Mouse (Mus musculus) liver, adult (tissue): ENCODE measurements at regions not wholly inside any gene's neighbourhood (a gene's known extent, or its start where the extent isn't known, plus 50 kb on each side); places are given as distances from the start of the nearest gene placed in this dataset.

Experiments used
- GATA4 ChIP-seq: IDR thresholded peaks from 2 replicates; pipeline ENCODE4 v1.6.1; 2014; ENCODE audit warnings: mild to moderate bottlenecking, low read length; ENCODE audit not compliant: insufficient replicate concordance

- no peak for TF ChIP-seq GATA4
These were observed 92.9 kb downstream of the Zfp365 start for GRCm38 (mm10) chr10:67819534-67819933.

- TF ChIP-seq GATA4, result no peak
These were observed 98.6 kb downstream of the Zfp365 start for GRCm38 (mm10) chr10:67813901-67814300.

- TF ChIP-seq GATA4, result no peak
These were observed 107.3 kb downstream of the Zfp365 start for GRCm38 (mm10) chr10:67805131-67805530.

GRCm38 (mm10) chr10:67804637-67805036, 107.8 kb downstream of the Zfp365 start:
- TF ChIP-seq GATA4, result no peak

- TF ChIP-seq GATA4, result no peak
These were observed 110.3 kb downstream of the Zfp365 start for GRCm38 (mm10) chr10:67802156-67802555.

GRCm38 (mm10) chr10:67801619-67802018, 110.8 kb downstream of the Zfp365 start:
- no peak for TF ChIP-seq GATA4

- no peak for TF ChIP-seq GATA4
These were observed 113.5 kb downstream of the Zfp365 start for GRCm38 (mm10) chr10:67798991-67799390.

- TF ChIP-seq GATA4, result no peak
These were observed 119.3 kb downstream of the Zfp365 start for GRCm38 (mm10) chr10:67793206-67793605.

GRCm38 (mm10) chr10:67789651-67790050, 122.8 kb downstream of the Zfp365 start:
- TF ChIP-seq GATA4, result no peak

GRCm38 (mm10) chr10:67788116-67788515, 124.3 kb downstream of the Zfp365 start:
- no peak for TF ChIP-seq GATA4

- peak; percentile 88; the same call in 1 of the 2 replicates for TF ChIP-seq GATA4
These were observed 126.9 kb downstream of the Zfp365 start for GRCm38 (mm10) chr10:67785563-67785962.

GRCm38 (mm10) chr10:67778341-67778740, 134.1 kb downstream of the Zfp365 start:
- no peak for TF ChIP-seq GATA4

GRCm38 (mm10) chr10:67777721-67778120, 134.7 kb downstream of the Zfp365 start:
- no peak for TF ChIP-seq GATA4

- TF ChIP-seq GATA4, result peak; percentile 41; the same call in 1 of the 2 replicates
These were observed 135.6 kb downstream of the Zfp365 start for GRCm38 (mm10) chr10:67776851-67777250.

- TF ChIP-seq GATA4, result no peak
These were observed 140.7 kb downstream of the Zfp365 start for GRCm38 (mm10) chr10:67771796-67772195.

- no peak for TF ChIP-seq GATA4
These were observed 146.4 kb downstream of the Zfp365 start for GRCm38 (mm10) chr10:67766099-67766498.

- TF ChIP-seq GATA4, result no peak
These were observed 152.0 kb downstream of the Zfp365 start for GRCm38 (mm10) chr10:67760424-67760823.

GRCm38 (mm10) chr10:67748121-67748520, 164.3 kb downstream of the Zfp365 start:
- no peak for TF ChIP-seq GATA4
